Mouse (Mus musculus) lung, embryonic 15.5 days (tissue): ENCODE measurements around the gene Csmd2. TPM values are rescaled to one million over a fixed set of nuclear protein-coding genes. Genes with fewer than 3 reads are reported as not detected.

Experiments
- polyA plus RNA-seq: library from polyadenylated mRNA; unstranded; fragments of >200 nt; fragmentation: Nextera tagmentation; extraction: Ambion mirVana; gene quantifications from 2 replicates; pipeline ENCODE4 v1.2.1, GENCODE M21; 2015

Csmd2 gene
- polyA plus RNA-seq, 1 experiment from 2014 or later: 0.21 TPM

Other genes starting within 250 kb of the Csmd2 start
- not detected in 2 replicates for gene CK137956, start 16.9 kb upstream of the Csmd2 start, polyA plus RNA-seq